Mouse (Mus musculus): ENCODE results near the gene Pigk. TPM values are rescaled to one million over a fixed set of nuclear protein-coding genes. Genes with fewer than 3 reads are reported as not detected.

Pigk gene
- polyA plus RNA-seq, 1 experiment from 2014 or later: 37.5 TPM

DNA sequence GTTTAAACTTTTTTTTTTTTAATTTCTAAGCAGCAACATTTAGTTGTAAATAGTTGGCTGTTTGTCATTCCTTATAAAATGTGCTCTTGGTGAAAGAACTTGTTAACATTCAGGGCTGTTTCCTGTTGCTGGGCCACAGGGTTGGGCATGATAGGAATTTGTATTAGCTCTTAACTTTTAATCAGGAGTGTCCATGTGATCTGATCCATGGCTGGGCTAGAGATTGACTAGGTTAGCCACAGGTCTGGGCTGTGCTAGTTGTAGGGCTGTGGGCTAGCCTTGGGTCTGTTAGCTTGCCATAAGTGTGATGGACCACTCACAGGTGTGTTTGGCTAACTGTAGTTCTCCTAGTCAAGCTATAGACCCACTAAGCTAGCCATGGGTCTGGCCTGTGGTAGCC lies 130.0 kb downstream of the Pigk start:
- H3K4me1 ChIP-seq (ENCODE audit: control insufficient read depth, insufficient read depth, low read length): no peaks in the 10 kb centered on the region
- no peaks in the 10 kb centered on the region for H3K36me3 ChIP-seq (ENCODE audit: control insufficient read depth, insufficient read depth, low read length)

DNA sequence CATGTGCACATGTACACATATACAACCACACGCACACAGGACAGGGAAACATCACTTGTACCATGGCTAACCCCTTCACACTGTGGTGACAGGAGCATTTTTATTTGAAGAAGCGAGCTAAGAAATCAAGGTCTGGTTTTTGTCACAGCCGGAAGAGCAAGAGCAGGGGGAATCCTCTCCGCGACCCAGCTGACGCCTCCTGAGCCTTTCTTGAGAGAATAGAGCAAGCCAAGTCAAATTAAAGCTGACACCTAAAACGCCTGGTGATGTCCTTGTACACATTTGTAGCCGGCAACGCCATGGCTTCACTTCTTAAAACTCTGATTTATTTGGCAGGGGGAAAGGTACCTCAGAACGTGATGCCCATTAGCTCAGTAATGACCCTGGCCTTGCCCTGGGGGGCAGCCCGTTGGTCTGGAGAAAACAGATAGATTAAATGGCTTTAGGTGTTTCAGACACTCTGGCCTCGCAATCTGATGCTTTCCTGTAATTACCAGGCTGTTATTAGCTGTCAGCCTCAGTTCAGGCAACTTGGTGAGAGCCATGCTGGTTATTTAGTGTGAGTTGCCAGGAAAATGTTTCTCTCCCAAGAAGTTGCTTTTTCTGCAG lies 141.2 kb downstream of the Pigk start:
- ATAC-seq (replicated peaks; ENCODE audit: insufficient number of reproducible peaks, low FRiP score, low TSS enrichment): no peak
- H3K9me3 ChIP-seq (replicated peaks; ENCODE audit: control insufficient read depth, low read length): no peaks in the 10 kb centered on the region
- H3K4me3 ChIP-seq (ENCODE audit: low read depth, low read length): no peak overlapping the region
- no peaks in the 10 kb centered on the region for H3K4me1 ChIP-seq (ENCODE audit: control insufficient read depth, insufficient read depth, low read length)
- WGBS (ENCODE audit: insufficient replicate concordance): 51% methylated on average over 12 of the region's 12 CpGs
- H3K9ac ChIP-seq (ENCODE audit: low read depth, low read length): no peak overlapping the region
- H3K27me3 ChIP-seq (ENCODE audit: control insufficient read depth, insufficient read depth, low read length): no peaks in the 10 kb centered on the region
- no peak overlapping the region for H3K27ac ChIP-seq (ENCODE audit: low read depth, low read length)
- no peak overlapping the region for H3K4me2 ChIP-seq
- no peaks in the 10 kb centered on the region for H3K36me3 ChIP-seq (ENCODE audit: control insufficient read depth, insufficient read depth, low read length)

More for the DNA sequence above, 130.0 kb downstream of the Pigk start:
- no peak for ATAC-seq (replicated peaks; ENCODE audit: insufficient number of reproducible peaks, low FRiP score, low TSS enrichment)
- no peak overlapping the region for H3K4me3 ChIP-seq (ENCODE audit: low read depth, low read length)
- no peak overlapping the region for H3K4me2 ChIP-seq
- H3K27me3 ChIP-seq (ENCODE audit: control insufficient read depth, insufficient read depth, low read length): no peaks in the 10 kb centered on the region
- no peaks in the 10 kb centered on the region for H3K9me3 ChIP-seq (replicated peaks; ENCODE audit: control insufficient read depth, low read length)
- H3K27ac ChIP-seq (ENCODE audit: low read depth, low read length): no peak overlapping the region
- H3K9ac ChIP-seq (ENCODE audit: low read depth, low read length): no peak overlapping the region

- H3K4me2 ChIP-seq: no peak overlapping the region
- no peaks in the 10 kb centered on the region for H3K4me1 ChIP-seq (ENCODE audit: control insufficient read depth, insufficient read depth, low read length)
- H3K27me3 ChIP-seq (ENCODE audit: control insufficient read depth, insufficient read depth, low read length): no peaks in the 10 kb centered on the region
- H3K9me3 ChIP-seq (replicated peaks; ENCODE audit: control insufficient read depth, low read length): no peaks in the 10 kb centered on the region
- 68% methylated on average over 10 of the region's 10 CpGs for WGBS (ENCODE audit: insufficient replicate concordance)
- no peaks in the 10 kb centered on the region for H3K36me3 ChIP-seq (ENCODE audit: control insufficient read depth, insufficient read depth, low read length)
- H3K4me3 ChIP-seq (ENCODE audit: low read depth, low read length): no peak overlapping the region
- H3K27ac ChIP-seq (ENCODE audit: low read depth, low read length): no peak overlapping the region
- H3K9ac ChIP-seq (ENCODE audit: low read depth, low read length): no peak overlapping the region
- no peak for ATAC-seq (replicated peaks; ENCODE audit: insufficient number of reproducible peaks, low FRiP score, low TSS enrichment)
Observed at GRCm38 (mm10) chr3:152856095-152856494, 142.2 kb downstream of the Pigk start.

- H3K9me3 ChIP-seq (replicated peaks; ENCODE audit: control insufficient read depth, low read length): no peaks in the 10 kb centered on the region
- no peak overlapping the region for H3K4me2 ChIP-seq
- H3K36me3 ChIP-seq (ENCODE audit: control insufficient read depth, insufficient read depth, low read length): no peaks in the 10 kb centered on the region
- ATAC-seq (replicated peaks; ENCODE audit: insufficient number of reproducible peaks, low FRiP score, low TSS enrichment): no peak
- no peaks in the 10 kb centered on the region for H3K4me1 ChIP-seq (ENCODE audit: control insufficient read depth, insufficient read depth, low read length)
- WGBS (ENCODE audit: insufficient replicate concordance): 73% methylated on average over 4 of the region's 4 CpGs
- H3K27ac ChIP-seq (ENCODE audit: low read depth, low read length): no peak overlapping the region
- H3K4me3 ChIP-seq (ENCODE audit: low read depth, low read length): no peak overlapping the region
- H3K9ac ChIP-seq (ENCODE audit: low read depth, low read length): no peak overlapping the region
- no peaks in the 10 kb centered on the region for H3K27me3 ChIP-seq (ENCODE audit: control insufficient read depth, insufficient read depth, low read length)
Observed at GRCm38 (mm10) chr3:152861450-152861849, 147.6 kb downstream of the Pigk start.

DNA sequence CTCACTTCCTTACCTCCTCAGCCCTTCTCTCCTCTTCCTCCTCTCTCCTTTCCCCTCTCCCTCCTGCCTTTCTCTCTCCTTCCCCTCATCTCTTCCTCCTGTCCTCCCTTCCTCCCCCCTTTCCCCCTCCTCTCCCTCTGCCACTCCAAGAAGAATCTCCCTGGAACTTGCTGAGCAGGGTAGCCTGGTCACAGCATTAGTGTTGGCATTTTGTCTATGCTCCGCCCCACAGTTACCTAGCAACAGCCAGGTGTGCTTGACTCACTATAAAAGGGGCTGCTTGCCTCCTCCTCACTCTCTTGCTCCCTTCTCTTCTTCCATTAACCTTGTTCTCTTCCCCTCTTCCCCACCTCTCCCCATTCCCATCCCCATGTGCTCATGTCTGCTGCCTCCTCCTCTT lies 148.1 kb downstream of the Pigk start:
- WGBS (ENCODE audit: insufficient replicate concordance): 55% methylated on average over 1 of the region's 1 CpGs
- Histone ChIP-seq H3K27me3 (ENCODE audit: control insufficient read depth, insufficient read depth, low read length) (no peaks in the 10 kb centered on the region), H3K27ac (ENCODE audit: low read depth, low read length) (no peak overlapping the region), H3K9me3 (replicated peaks; ENCODE audit: control insufficient read depth, low read length) (no peaks in the 10 kb centered on the region), H3K9ac (ENCODE audit: low read depth, low read length) (no peak overlapping the region), H3K4me3 (ENCODE audit: low read depth, low read length) (no peak overlapping the region), H3K4me2 (no peak overlapping the region), H3K36me3 (ENCODE audit: control insufficient read depth, insufficient read depth, low read length) (no peaks in the 10 kb centered on the region), H3K4me1 (ENCODE audit: control insufficient read depth, insufficient read depth, low read length) (no peaks in the 10 kb centered on the region)
- ATAC-seq (replicated peaks; ENCODE audit: insufficient number of reproducible peaks, low FRiP score, low TSS enrichment): no peak

DNA sequence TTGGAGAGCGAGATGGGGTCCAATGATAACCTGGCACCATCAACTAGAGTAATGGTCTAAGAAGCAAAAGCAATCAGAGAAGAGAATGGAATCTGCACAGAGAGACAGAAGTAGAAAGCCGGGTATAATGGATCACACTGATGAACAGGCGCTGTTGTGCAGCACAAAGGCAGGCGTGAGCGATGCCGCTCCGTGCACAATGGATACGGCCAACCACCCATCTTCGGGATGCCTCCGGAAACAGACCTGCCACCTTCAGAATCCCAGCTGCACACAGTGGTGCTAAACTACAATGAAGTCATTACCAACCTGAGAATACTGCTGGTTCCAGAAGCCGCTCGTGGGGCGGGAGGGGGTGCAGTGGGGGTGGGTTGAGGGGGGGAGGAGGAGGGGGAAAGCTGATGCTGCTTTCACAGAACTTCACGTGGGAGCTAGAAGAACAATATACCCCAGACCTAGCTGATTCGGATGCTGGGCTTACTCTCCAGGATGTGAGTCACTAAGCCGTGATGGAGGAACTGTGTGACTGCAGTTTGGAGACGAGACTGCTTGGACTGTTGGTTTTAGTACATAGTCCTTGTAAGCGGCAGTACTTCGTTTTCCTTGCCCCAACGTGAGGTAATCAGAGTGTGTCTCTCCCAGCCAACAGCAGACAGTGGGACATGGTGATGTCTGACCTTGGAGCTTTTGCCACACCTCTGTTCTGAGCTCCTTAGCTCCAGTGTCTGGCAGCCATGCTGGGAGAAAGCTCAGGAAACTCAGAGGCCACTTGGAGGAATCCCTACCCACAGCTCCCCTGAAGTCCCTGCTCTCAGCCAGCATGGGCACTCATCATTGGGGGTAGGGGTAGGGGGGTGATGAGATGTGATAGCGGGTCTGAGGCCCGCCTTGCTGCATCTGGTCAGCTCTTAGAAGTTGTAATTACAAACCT lies 152.4 kb downstream of the Pigk start:
- H3K36me3 ChIP-seq (ENCODE audit: control insufficient read depth, insufficient read depth, low read length): no peaks in the 10 kb centered on the region
- 0 out of 2 replicates have a peak, but pooled peaks cover 3% of the 10 kb centered on the region for H3K4me1 ChIP-seq (ENCODE audit: control insufficient read depth, insufficient read depth, low read length)
- no peak overlapping the region for H3K27ac ChIP-seq (ENCODE audit: low read depth, low read length)
- no peak overlapping the region for H3K4me3 ChIP-seq (ENCODE audit: low read depth, low read length)
- H3K9ac ChIP-seq (ENCODE audit: low read depth, low read length): no peak overlapping the region
- no peak overlapping the region for H3K4me2 ChIP-seq
- H3K9me3 ChIP-seq (replicated peaks; ENCODE audit: control insufficient read depth, low read length): no peaks in the 10 kb centered on the region
- H3K27me3 ChIP-seq (ENCODE audit: control insufficient read depth, insufficient read depth, low read length): no peaks in the 10 kb centered on the region
- ATAC-seq (replicated peaks; ENCODE audit: insufficient number of reproducible peaks, low FRiP score, low TSS enrichment): no peak
- WGBS (ENCODE audit: insufficient replicate concordance): 79% methylated on average over 22 of the region's 22 CpGs

DNA sequence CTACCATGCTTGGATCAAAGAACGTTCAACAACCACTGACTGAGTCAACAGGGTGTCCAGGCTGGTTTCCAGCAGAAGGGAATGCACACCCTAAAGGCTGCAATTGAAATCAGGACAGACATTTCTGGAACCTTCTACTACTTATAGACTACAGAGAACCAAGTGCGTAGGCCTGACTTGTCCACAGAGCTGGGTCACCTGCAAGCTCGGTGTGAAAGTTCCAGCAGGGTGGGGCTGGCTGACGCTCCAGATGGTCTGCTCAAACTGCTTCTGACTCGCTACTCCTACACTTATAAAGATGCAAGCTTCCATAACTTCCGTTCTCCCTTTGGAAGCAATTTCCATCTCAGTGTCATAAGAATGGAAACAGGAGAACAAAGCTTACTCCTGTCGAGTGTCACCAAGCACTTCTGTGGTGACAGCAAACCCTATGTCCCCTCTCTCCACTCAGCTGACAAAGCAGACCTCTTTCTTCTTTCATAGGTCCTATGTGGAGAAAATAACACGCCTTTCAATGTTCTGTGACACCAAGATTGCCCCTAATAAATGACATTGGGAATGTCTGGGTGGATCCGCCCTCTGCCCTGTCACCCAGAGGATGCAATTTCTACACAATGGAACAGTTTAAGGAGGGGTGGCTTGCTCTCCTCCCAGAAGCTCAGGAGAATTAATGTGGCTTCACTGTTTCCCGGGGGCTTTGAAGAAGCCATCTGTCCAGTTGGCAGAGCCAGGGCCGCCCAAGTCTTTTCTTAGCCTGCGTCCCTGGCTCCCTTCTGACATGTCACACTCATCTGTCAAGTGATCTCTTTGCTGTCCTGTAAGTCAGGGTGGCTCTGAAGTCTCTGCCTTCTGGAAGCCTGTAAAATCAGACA lies 154.0 kb downstream of the Pigk start:
- no peaks in the 10 kb centered on the region for H3K27me3 ChIP-seq (ENCODE audit: control insufficient read depth, insufficient read depth, low read length)
- 0 out of 2 replicates have a peak overlapping the region, but pooled peaks have one; percentile 15 for H3K27ac ChIP-seq (ENCODE audit: low read depth, low read length)
- H3K36me3 ChIP-seq (ENCODE audit: control insufficient read depth, insufficient read depth, low read length): no peaks in the 10 kb centered on the region
- H3K4me3 ChIP-seq (ENCODE audit: low read depth, low read length): no peak overlapping the region
- H3K4me1 ChIP-seq (ENCODE audit: control insufficient read depth, insufficient read depth, low read length): 0 out of 2 replicates have a peak, but pooled peaks cover 3% of the 10 kb centered on the region
- no peak overlapping the region for H3K4me2 ChIP-seq
- no peaks in the 10 kb centered on the region for H3K9me3 ChIP-seq (replicated peaks; ENCODE audit: control insufficient read depth, low read length)
- WGBS (ENCODE audit: insufficient replicate concordance): 68% methylated on average over 12 of the region's 12 CpGs
- H3K9ac ChIP-seq (ENCODE audit: low read depth, low read length): no peak overlapping the region
- no peak; the same call in 1 of the 2 replicates for ATAC-seq (replicated peaks; ENCODE audit: insufficient number of reproducible peaks, low FRiP score, low TSS enrichment)

- Histone ChIP-seq H3K4me2 (no peak overlapping the region), H3K4me3 (ENCODE audit: low read depth, low read length) (no peak overlapping the region), H3K9me3 (replicated peaks; ENCODE audit: control insufficient read depth, low read length) (no peaks in the 10 kb centered on the region), H3K9ac (ENCODE audit: low read depth, low read length) (no peak overlapping the region), H3K4me1 (ENCODE audit: control insufficient read depth, insufficient read depth, low read length) (0 out of 2 replicates have a peak, but pooled peaks cover 3% of the 10 kb centered on the region), H3K27me3 (ENCODE audit: control insufficient read depth, insufficient read depth, low read length) (no peaks in the 10 kb centered on the region), H3K27ac (ENCODE audit: low read depth, low read length) (no peak overlapping the region), H3K36me3 (ENCODE audit: control insufficient read depth, insufficient read depth, low read length) (no peaks in the 10 kb centered on the region)
- ATAC-seq (replicated peaks; ENCODE audit: insufficient number of reproducible peaks, low FRiP score, low TSS enrichment): no peak
- WGBS (ENCODE audit: insufficient replicate concordance): 86% methylated on average over 12 of the region's 12 CpGs
Observed at GRCm38 (mm10) chr3:152872054-152872453, 158.2 kb downstream of the Pigk start.

Data from heart, embryonic 11.5 days (tissue).